Mouse (Mus musculus) neural tube, embryonic 11.5 days (tissue): ENCODE data around the gene Sh3rf3. TPM values are rescaled to one million over a fixed set of nuclear protein-coding genes. Genes with fewer than 3 reads are reported as not detected.

Experiments used
- ATAC-seq: fragments of 200-750 bp; cut with Nextera tagmentation; 2 replicates; pipeline ENCODE4 v1.8.0; 2017; ENCODE audit warnings: moderate number of reproducible peaks, mild to moderate bottlenecking, moderate TSS enrichment, moderate library complexity; ENCODE audit not compliant: insufficient read depth, low FRiP score, low TSS enrichment
- DNase-seq: peaks from one replicate; pipeline ENCODE4 v3.0.0-alpha.2; 2015; ENCODE audit warnings: low spot score
- H3K27ac ChIP-seq: fragments of 300-500 bp; sonication (generic); 2 replicates; pipeline ENCODE4 v1.5.1; 2014; ENCODE audit warnings: low read depth, mild to moderate bottlenecking, low read length
- H3K27me3 ChIP-seq: fragments of 300-500 bp; sonication (generic); 2 replicates; pipeline ENCODE4 v1.6.1; 2014; ENCODE audit warnings: mild to moderate bottlenecking, low read length, mixed read lengths; ENCODE audit not compliant: control insufficient read depth, insufficient read depth
- H3K36me3 ChIP-seq: fragments of 300-500 bp; sonication (generic); 2 replicates; pipeline ENCODE4 v1.6.1; 2014; ENCODE audit warnings: mild to moderate bottlenecking, low read length, moderate library complexity, mixed read lengths; ENCODE audit not compliant: control insufficient read depth, insufficient read depth
- H3K4me1 ChIP-seq: fragments of 300-500 bp; sonication (generic); 2 replicates; pipeline ENCODE4 v1.6.1; 2014; ENCODE audit warnings: low read length, mixed read lengths; ENCODE audit not compliant: control insufficient read depth, insufficient read depth
- H3K4me2 ChIP-seq: fragments of 300-500 bp; sonication (generic); 2 replicates; pipeline ENCODE4 v1.6.1; 2014; ENCODE audit warnings: low read depth, mild to moderate bottlenecking, moderate library complexity
- H3K4me3 ChIP-seq: fragments of 300-500 bp; sonication (generic); 2 replicates; pipeline ENCODE4 v1.5.1; 2014; ENCODE audit warnings: low read depth, low read length
- H3K9ac ChIP-seq: fragments of 300-500 bp; sonication (generic); 2 replicates; pipeline ENCODE4 v1.6.1; 2014; ENCODE audit warnings: mild to moderate bottlenecking, low read length
- H3K9me3 ChIP-seq: fragments of 300-500 bp; sonication (generic); 2 replicates; pipeline ENCODE4 v1.6.1; 2016; ENCODE audit warnings: low read length; ENCODE audit not compliant: control insufficient read depth
- WGBS: fragments of 180-500 bp; shearing (Covaris S2); extraction: QIAGEN DNeasy Blood & Tissue Kit; methylation state at CpG from one replicate; pipeline ENCODE4 v1.1.7; 2014; 5-methylcytosine and 5-hydroxymethylcytosine counted together
- polyA plus RNA-seq: library from polyadenylated mRNA; unstranded; fragments of >200 nt; fragmentation: Nextera tagmentation; extraction: Ambion mirVana; gene quantifications from 2 replicates; pipeline ENCODE4 v1.2.1, GENCODE M21; 2014

The Sh3rf3 gene
- polyA plus RNA-seq, 1 experiment from 2014 or later, result 2.7 TPM

GRCm38 (mm10) chr10:58972115-58972514 lies 159.0 kb downstream of the Sh3rf3 start:
- ATAC-seq (no peak), DNase-seq (no peak)
- WGBS, result 94% methylated on average over 1 of the region's 1 CpGs
- H3K36me3 ChIP-seq, result no peaks in the 10 kb centered on the region
- H3K4me2 ChIP-seq, result no peak overlapping the region
- no peaks in the 10 kb centered on the region for H3K9me3 ChIP-seq
- H3K4me1 ChIP-seq, result no peaks in the 10 kb centered on the region
- H3K27ac ChIP-seq, result no peak overlapping the region
- H3K4me3 ChIP-seq, result no peak overlapping the region
- H3K9ac ChIP-seq, result no peak overlapping the region
- H3K27me3 ChIP-seq, result no peaks in the 10 kb centered on the region

- Histone ChIP-seq H3K4me1 (peaks cover 1% of the 10 kb centered on the region; the same call in 1 of the 2 replicates), H3K9me3 (no peaks in the 10 kb centered on the region), H3K4me3 (no peak overlapping the region), H3K27ac (no peak overlapping the region), H3K27me3 (no peaks in the 10 kb centered on the region), H3K36me3 (no peaks in the 10 kb centered on the region), H3K4me2 (no peak overlapping the region), H3K9ac (no peak overlapping the region)
- 76% methylated on average over 5 of the region's 5 CpGs for WGBS
- no peak for DNase-seq
- no peak for ATAC-seq
Measured at GRCm38 (mm10) chr10:58974138-58974537, 161.0 kb downstream of the Sh3rf3 start.

- no peak overlapping the region for H3K4me3 ChIP-seq
- ATAC-seq (peak; percentile 60; the same call in 1 of the 2 replicates), DNase-seq (no peak)
- no peak overlapping the region for H3K9ac ChIP-seq
- no peak overlapping the region for H3K27ac ChIP-seq
- peaks cover 3% of the 10 kb centered on the region; the same call in 1 of the 2 replicates for H3K4me1 ChIP-seq
- no peaks in the 10 kb centered on the region for H3K9me3 ChIP-seq
- H3K36me3 ChIP-seq, result no peaks in the 10 kb centered on the region
- no peaks in the 10 kb centered on the region for H3K27me3 ChIP-seq
- 26% methylated on average over 7 of the region's 7 CpGs for WGBS
- H3K4me2 ChIP-seq, result no peak overlapping the region
Measured at GRCm38 (mm10) chr10:58979320-58979959, 166.3 kb downstream of the Sh3rf3 start.

GRCm38 (mm10) chr10:58981674-58982329 lies 168.6 kb downstream of the Sh3rf3 start:
- H3K36me3 ChIP-seq, result no peaks in the 10 kb centered on the region
- DNase-seq, result no peak
- no peaks in the 10 kb centered on the region for H3K27me3 ChIP-seq
- H3K4me3 ChIP-seq, result no peak overlapping the region
- no peak overlapping the region for H3K4me2 ChIP-seq
- no peak for ATAC-seq
- no peak overlapping the region for H3K27ac ChIP-seq
- H3K9ac ChIP-seq, result no peak overlapping the region
- H3K4me1 ChIP-seq, result peaks cover 3% of the 10 kb centered on the region; the same call in 1 of the 2 replicates
- WGBS, result 94% methylated on average over 9 of the region's 9 CpGs
- no peaks in the 10 kb centered on the region for H3K9me3 ChIP-seq

GRCm38 (mm10) chr10:58982546-58983154 lies 169.5 kb downstream of the Sh3rf3 start:
- H3K27me3 ChIP-seq, result no peaks in the 10 kb centered on the region
- no peak for ATAC-seq
- 61% methylated on average over 5 of the region's 5 CpGs for WGBS
- no peak overlapping the region for H3K4me2 ChIP-seq
- no peaks in the 10 kb centered on the region for H3K9me3 ChIP-seq
- H3K36me3 ChIP-seq, result no peaks in the 10 kb centered on the region
- no peak overlapping the region for H3K9ac ChIP-seq
- no peak overlapping the region for H3K27ac ChIP-seq
- no peak overlapping the region for H3K4me3 ChIP-seq
- no peak for DNase-seq
- H3K4me1 ChIP-seq, result peaks cover 3% of the 10 kb centered on the region; the same call in 1 of the 2 replicates

GRCm38 (mm10) chr10:58991611-58992010 lies 178.5 kb downstream of the Sh3rf3 start:
- H3K4me1 ChIP-seq, result no peaks in the 10 kb centered on the region
- WGBS, result 85% methylated on average over 3 of the region's 3 CpGs
- H3K27me3 ChIP-seq, result no peaks in the 10 kb centered on the region
- no peaks in the 10 kb centered on the region for H3K36me3 ChIP-seq
- H3K27ac ChIP-seq, result no peak overlapping the region
- H3K9me3 ChIP-seq, result no peaks in the 10 kb centered on the region
- H3K4me2 ChIP-seq, result no peak overlapping the region
- no peak overlapping the region for H3K4me3 ChIP-seq
- ATAC-seq, result no peak
- no peak overlapping the region for H3K9ac ChIP-seq
- DNase-seq, result no peak

- Histone ChIP-seq H3K36me3 (no peaks in the 10 kb centered on the region), H3K4me3 (no peak overlapping the region), H3K4me2 (no peak overlapping the region), H3K9me3 (no peaks in the 10 kb centered on the region), H3K27ac (no peak overlapping the region), H3K9ac (no peak overlapping the region), H3K4me1 (no peaks in the 10 kb centered on the region), H3K27me3 (no peaks in the 10 kb centered on the region)
- ATAC-seq, result no peak
- 87% methylated on average over 2 of the region's 2 CpGs for WGBS
- no peak for DNase-seq
Measured at GRCm38 (mm10) chr10:58994726-58995125, 181.6 kb downstream of the Sh3rf3 start.

GRCm38 (mm10) chr10:58995132-58995531 lies 182.0 kb downstream of the Sh3rf3 start:
- Histone ChIP-seq H3K27me3 (no peaks in the 10 kb centered on the region), H3K36me3 (no peaks in the 10 kb centered on the region), H3K4me3 (no peak overlapping the region), H3K9ac (no peak overlapping the region), H3K4me1 (no peaks in the 10 kb centered on the region), H3K9me3 (no peaks in the 10 kb centered on the region), H3K4me2 (no peak overlapping the region), H3K27ac (no peak overlapping the region)
- WGBS, result 75% methylated on average over 3 of the region's 3 CpGs
- no peak for DNase-seq
- no peak for ATAC-seq

- no peak overlapping the region for H3K27ac ChIP-seq
- H3K36me3 ChIP-seq, result no peaks in the 10 kb centered on the region
- no peaks in the 10 kb centered on the region for H3K4me1 ChIP-seq
- H3K4me2 ChIP-seq, result no peak overlapping the region
- no peak for DNase-seq
- no peaks in the 10 kb centered on the region for H3K9me3 ChIP-seq
- 84% methylated on average over 9 of the region's 9 CpGs for WGBS
- H3K27me3 ChIP-seq, result no peaks in the 10 kb centered on the region
- H3K9ac ChIP-seq, result no peak overlapping the region
- H3K4me3 ChIP-seq, result no peak overlapping the region
- ATAC-seq, result no peak
Measured at GRCm38 (mm10) chr10:59002361-59002760, 189.2 kb downstream of the Sh3rf3 start.
